Mouse (Mus musculus) natural killer cell, adult 2 months (primary cell): Measurements from ENCODE around the gene Lsamp.

ENCODE experiments used
- DNase-seq, 2 experiments: peaks; one replicate each; pipeline ENCODE4 v3.0.0; 2022; ENCODE audit warnings: low spot score in 2 of 2

The Lsamp gene

GRCm38 (mm10) chr16:39984205-39984634 is at the start of gene Lsamp:
TSS of gene Lsamp (plus strand) at chr16:39984361.
- no peak for DNase-seq

- no peak for DNase-seq
These were observed 26.5 kb upstream of the Lsamp start for GRCm38 (mm10) chr16:39957686-39958085.

- no peak for DNase-seq
These were observed 11.4 kb upstream of the Lsamp start for GRCm38 (mm10) chr16:39972712-39973111.

GRCm38 (mm10) chr16:39984635-39985291 is 602 bp downstream of the Lsamp start:
- DNase-seq = no peak

GRCm38 (mm10) chr16:39988466-39988865 is 4.3 kb downstream of the Lsamp start:
- no peak for DNase-seq

- no peak for DNase-seq
These were observed 10.7 kb downstream of the Lsamp start for GRCm38 (mm10) chr16:39994821-39995220.

- DNase-seq = no peak
These were observed 24.6 kb downstream of the Lsamp start for GRCm38 (mm10) chr16:40008800-40009199.

- DNase-seq = no peak
These were observed 26.9 kb downstream of the Lsamp start for GRCm38 (mm10) chr16:40011106-40011505.

- no peak for DNase-seq
These were observed 38.5 kb downstream of the Lsamp start for GRCm38 (mm10) chr16:40022611-40023010.

GRCm38 (mm10) chr16:40036719-40037118 is 52.6 kb downstream of the Lsamp start:
- no peak for DNase-seq

GRCm38 (mm10) chr16:40059546-40059945 is 75.4 kb downstream of the Lsamp start:
- DNase-seq = no peak

- no peak for DNase-seq
These were observed 75.8 kb downstream of the Lsamp start for GRCm38 (mm10) chr16:40059968-40060367.

GRCm38 (mm10) chr16:40060491-40060890 is 76.3 kb downstream of the Lsamp start:
- no peak for DNase-seq

- no peak for DNase-seq
These were observed 91.4 kb downstream of the Lsamp start for GRCm38 (mm10) chr16:40075556-40075955.

- no peak for DNase-seq
These were observed 96.1 kb downstream of the Lsamp start for GRCm38 (mm10) chr16:40080224-40080623.

- DNase-seq = no peak
These were observed 120.2 kb downstream of the Lsamp start for GRCm38 (mm10) chr16:40104329-40104728.

GRCm38 (mm10) chr16:40182918-40183317 is 198.8 kb downstream of the Lsamp start:
- no peak for DNase-seq

GRCm38 (mm10) chr16:40187987-40188590 is 203.9 kb downstream of the Lsamp start:
- no peak for DNase-seq

- DNase-seq = no peak
These were observed 210.2 kb downstream of the Lsamp start for GRCm38 (mm10) chr16:40194401-40194800.

GRCm38 (mm10) chr16:40194839-40195238 is 210.7 kb downstream of the Lsamp start:
- no peak for DNase-seq

GRCm38 (mm10) chr16:40228627-40229026 is 244.5 kb downstream of the Lsamp start:
- DNase-seq = no peak

GRCm38 (mm10) chr16:40233066-40233465 is 248.9 kb downstream of the Lsamp start:
- no peak for DNase-seq

- no peak for DNase-seq
These were observed 250.2 kb downstream of the Lsamp start for GRCm38 (mm10) chr16:40234151-40234895.
